Mouse (Mus musculus): ENCODE measurements at regions not wholly inside any gene's neighbourhood (a gene's known extent, or its start where the extent isn't known, plus 50 kb on each side); places are given as distances from the start of the nearest gene placed in this dataset.

GRCm38 (mm10) chr3:132484814-132485213, 144.8 kb upstream of the Gimd1 start:
- DNase-seq (ENCODE audit: low read depth, low spot score), result no peak

- no peak for DNase-seq (ENCODE audit: low read depth, low spot score)
Observed at GRCm38 (mm10) chr3:132485553-132485952, 144.1 kb upstream of the Gimd1 start.

GRCm38 (mm10) chr3:132506095-132506494, 123.5 kb upstream of the Gimd1 start:
- DNase-seq (ENCODE audit: low read depth, low spot score), result peak; percentile 11

GRCm38 (mm10) chr3:132510240-132510639, 119.4 kb upstream of the Gimd1 start:
- DNase-seq (ENCODE audit: low read depth, low spot score), result no peak

GRCm38 (mm10) chr3:132512526-132513102, 117.0 kb upstream of the Gimd1 start:
- no peak for DNase-seq (ENCODE audit: low read depth, low spot score)

GRCm38 (mm10) chr3:132533323-132533904, 96.2 kb upstream of the Gimd1 start:
- no peak for DNase-seq (ENCODE audit: low read depth, low spot score)

- DNase-seq (ENCODE audit: low read depth, low spot score), result no peak
Observed at GRCm38 (mm10) chr3:132539780-132540658, 89.6 kb upstream of the Gimd1 start.

- no peak for DNase-seq (ENCODE audit: low read depth, low spot score)
Observed at GRCm38 (mm10) chr3:132551238-132551808, 78.3 kb upstream of the Gimd1 start.

- DNase-seq (ENCODE audit: low read depth, low spot score), result no peak
Observed at GRCm38 (mm10) chr3:132565755-132566154, 63.9 kb upstream of the Gimd1 start.

GRCm38 (mm10) chr3:132566301-132566700, 63.3 kb upstream of the Gimd1 start:
- no peak for DNase-seq (ENCODE audit: low read depth, low spot score)

Data from retina, adult 2 months (tissue).